Comparison of ENCODE assay signal across 18 mouse cellular contexts in the genomic region with DNA sequence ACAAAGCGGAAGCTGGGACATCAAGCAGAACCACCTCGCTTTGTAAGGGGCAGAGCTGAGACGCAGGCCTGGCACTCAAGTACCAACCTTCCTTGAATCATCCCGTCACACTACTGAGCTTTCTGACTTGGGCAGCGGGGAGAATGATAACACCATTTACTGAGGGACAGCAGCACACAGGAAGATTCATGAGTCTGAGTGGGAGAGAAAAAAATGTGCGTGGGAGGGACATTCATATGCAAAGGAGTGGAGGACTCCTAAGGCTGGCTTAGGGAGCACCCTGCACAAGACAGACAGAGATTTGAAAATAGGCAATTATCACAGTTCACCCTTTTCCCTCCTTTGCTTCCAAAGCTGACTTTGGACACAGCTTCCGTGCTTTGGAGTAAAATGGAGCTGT.
DNase-seq lines count a peak whose midpoint lies in the region; ATAC-seq and TF ChIP-seq lines count a peak whose summit lies in the region.
"Had no signal": no experiment of that assay in that cellular context is flagged by ENCODE, and none has a peak within 500 bp of the region (broad histone marks: within the 10 kb centered on the region; RNA-seq: fewer than 3 reads in every experiment).

No protein-coding gene starts in this region.

- peaks cover 14% of the 10 kb centered on the region; the same call in 1 of the 2 replicates for H3K4me1 ChIP-seq in hindbrain, embryonic 14.5 days (replicated peaks; ENCODE audit: control insufficient read depth, insufficient read depth, low read length)
- H3K4me1 ChIP-seq in midbrain, embryonic 16.5 days (ENCODE audit: control insufficient read depth, insufficient read depth, low read length) = peaks cover 12% of the 10 kb centered on the region
- H3K4me1 ChIP-seq in lung, adult 2 months (ENCODE audit: control insufficient read depth, insufficient read depth, low read length) = no peaks in the 10 kb centered on the region
- H3K4me1 ChIP-seq in kidney, embryonic 14.5 days (ENCODE audit: control insufficient read depth, insufficient read depth, low read length) = no peaks in the 10 kb centered on the region
- no peaks in the 10 kb centered on the region for H3K4me1 ChIP-seq in heart, embryonic 11.5 days (ENCODE audit: control insufficient read depth, insufficient read depth, low read length)

- no peak for TF ChIP-seq POLR2A in lung, adult 2 months (IDR thresholded peaks at IDR 0.05; ENCODE audit: borderline replicate concordance, extremely low read depth, low read depth, low read length)

- H3K4me3 ChIP-seq in hindbrain, embryonic 14.5 days (replicated peaks; ENCODE audit: low read length) = no peak overlapping the region
- H3K4me3 ChIP-seq in midbrain, embryonic 16.5 days (ENCODE audit: low read depth, low read length) = no peak overlapping the region
- H3K4me3 ChIP-seq in lung, adult 2 months (replicated peaks; ENCODE audit: extremely low read depth, low read depth, low read length) = no peak overlapping the region
- no peak overlapping the region for H3K4me3 ChIP-seq in kidney, embryonic 14.5 days (ENCODE audit: low read length)
- no peak overlapping the region for H3K4me3 ChIP-seq in heart, embryonic 11.5 days (ENCODE audit: low read depth, low read length)

- no peaks in the 10 kb centered on the region for H3K9me3 ChIP-seq in hindbrain, embryonic 14.5 days (ENCODE audit: control insufficient read depth, low read length)
- no peaks in the 10 kb centered on the region for H3K9me3 ChIP-seq in midbrain, embryonic 16.5 days (replicated peaks; ENCODE audit: control insufficient read depth, low read length, poor library complexity, severe bottlenecking)
- H3K9me3 ChIP-seq in kidney, embryonic 14.5 days (ENCODE audit: control insufficient read depth, low read length) = no peaks in the 10 kb centered on the region
- no peaks in the 10 kb centered on the region for H3K9me3 ChIP-seq in heart, embryonic 11.5 days (replicated peaks; ENCODE audit: control insufficient read depth, low read length)

- no peak for TF ChIP-seq CTCF in lung, adult 2 months (IDR thresholded peaks at IDR 0.05; ENCODE audit: insufficient read depth, low read length)

- peak overlapping the region; percentile 10 for H3K4me2 ChIP-seq in hindbrain, embryonic 14.5 days (replicated peaks)
- H3K4me2 ChIP-seq in midbrain, embryonic 16.5 days (ENCODE audit: low read length) = peak overlapping the region; percentile 34
- no peak overlapping the region for H3K4me2 ChIP-seq in kidney, embryonic 14.5 days (replicated peaks; ENCODE audit: low read depth, low read length)
- no peak overlapping the region for H3K4me2 ChIP-seq in heart, embryonic 11.5 days

- no peaks in the 10 kb centered on the region for H3K36me3 ChIP-seq in hindbrain, embryonic 14.5 days (replicated peaks; ENCODE audit: control insufficient read depth, insufficient read depth)
- H3K36me3 ChIP-seq in midbrain, embryonic 16.5 days (ENCODE audit: control insufficient read depth, insufficient read depth, low read length) = no peaks in the 10 kb centered on the region
- H3K36me3 ChIP-seq in kidney, embryonic 14.5 days (ENCODE audit: control insufficient read depth, insufficient read depth, low read length) = no peaks in the 10 kb centered on the region
- no peaks in the 10 kb centered on the region for H3K36me3 ChIP-seq in heart, embryonic 11.5 days (ENCODE audit: control insufficient read depth, insufficient read depth, low read length)

- peak overlapping the region; percentile 53; the same call in 1 of the 2 replicates for H3K27ac ChIP-seq in hindbrain, embryonic 14.5 days
- H3K27ac ChIP-seq in midbrain, embryonic 16.5 days (ENCODE audit: low read length) = peak overlapping the region; percentile 37; the same call in 1 of the 2 replicates
- H3K27ac ChIP-seq in kidney, embryonic 14.5 days (ENCODE audit: low read depth, low read length) = no peak overlapping the region
- no peak overlapping the region for H3K27ac ChIP-seq in heart, embryonic 11.5 days (ENCODE audit: low read depth, low read length)

- 41% methylated on average over 7 of the region's 7 CpGs for WGBS in hindbrain, embryonic 14.5 days
- 57% methylated on average over 7 of the region's 7 CpGs for WGBS in midbrain, embryonic 16.5 days
- WGBS in lung, adult 2 months = 75% methylated on average over 7 of the region's 7 CpGs
- 67% methylated on average over 7 of the region's 7 CpGs for WGBS in kidney, embryonic 14.5 days
- 67% methylated on average over 7 of the region's 7 CpGs for WGBS in heart, embryonic 11.5 days (ENCODE audit: insufficient replicate concordance)

- 0 out of 2 replicates have a peak overlapping the region, but pooled peaks have one; percentile 4 for H3K9ac ChIP-seq in hindbrain, embryonic 14.5 days
- H3K9ac ChIP-seq in midbrain, embryonic 16.5 days (ENCODE audit: low read depth, low read length) = no peak overlapping the region
- no peak overlapping the region for H3K9ac ChIP-seq in kidney, embryonic 14.5 days (ENCODE audit: low read depth, low read length)
- H3K9ac ChIP-seq in heart, embryonic 11.5 days (ENCODE audit: low read depth, low read length) = no peak overlapping the region

- ATAC-seq in frontal cortex, adult (ENCODE audit: low TSS enrichment) = peak; percentile 86
- no peak for ATAC-seq in hindbrain, embryonic 14.5 days (ENCODE audit: low FRiP score)
- ATAC-seq in midbrain, embryonic 16.5 days = no peak
- ATAC-seq in kidney, embryonic 14.5 days (ENCODE audit: low FRiP score, low TSS enrichment) = no peak
- ATAC-seq in heart, embryonic 11.5 days (replicated peaks; ENCODE audit: insufficient number of reproducible peaks, low FRiP score, low TSS enrichment) = no peak

- H3K27me3 ChIP-seq in hindbrain, embryonic 14.5 days (ENCODE audit: control insufficient read depth, insufficient read depth, low read length) = no peaks in the 10 kb centered on the region
- no peaks in the 10 kb centered on the region for H3K27me3 ChIP-seq in midbrain, embryonic 16.5 days (ENCODE audit: control insufficient read depth, insufficient read depth, low read depth, low read length)
- no peaks in the 10 kb centered on the region for H3K27me3 ChIP-seq in kidney, embryonic 14.5 days (ENCODE audit: control insufficient read depth, insufficient read depth, low read length)
- H3K27me3 ChIP-seq in heart, embryonic 11.5 days (ENCODE audit: control insufficient read depth, insufficient read depth, low read length) = no peaks in the 10 kb centered on the region

- DNase-seq in frontal cortex, postnatal 14 days (ENCODE audit: low spot score in 2 of 2) = no peak
- peak; percentile 59 for DNase-seq in brain, adult 2 months (ENCODE audit: low read depth, low spot score)
- DNase-seq in hindbrain, embryonic 14.5 days (ENCODE audit: low spot score) = no peak
- DNase-seq in lung, adult 2 months = no peak
- DNase-seq: adrenal gland, adult 8-10 months; cerebellum, adult 11 months; cerebellum, postnatal 36 days; kidney, adult 18-20 months; kidney, postnatal 25 days; liver; lung, adult 18-20 months; lung, postnatal 4 days; spleen, adult 18-20 months; thymus, adult 2 months had no signal

Comparison
In these comparisons a context has a peak if more than half of its experiments do, and no peak if none do; other contexts are left out.
1. H3K27ac ChIP-seq: peak in hindbrain, embryonic 14.5 days (single experiment) and midbrain, embryonic 16.5 days (single experiment); none in kidney, embryonic 14.5 days (single experiment) and heart, embryonic 11.5 days (single experiment).
2. H3K4me2 ChIP-seq: peak in hindbrain, embryonic 14.5 days (single experiment) and midbrain, embryonic 16.5 days (single experiment); none in kidney, embryonic 14.5 days (single experiment) and heart, embryonic 11.5 days (single experiment).